Mouse (Mus musculus) heart, embryonic 13.5 days (tissue): ENCODE measurements around the gene Hist2h2ab. TPM values are rescaled to one million over a fixed set of nuclear protein-coding genes. Genes with fewer than 3 reads are reported as not detected.
A peak's percentile ranks its signal among the peaks of the same experiment; 100 is the strongest.
"Not testable (repeated sequence)": the region's sequence is repeated elsewhere in the genome, so short reads cannot be mapped to it uniquely, and the experiment has no call there.

ENCODE experiments used
- ATAC-seq: fragments of 200-750 bp; cut with Nextera tagmentation; 2 replicates; pipeline ENCODE4 v1.8.0; 2017; ENCODE audit warnings: moderate TSS enrichment; ENCODE audit not compliant: insufficient number of reproducible peaks, low FRiP score, low TSS enrichment; ENCODE audit errors: extremely low read depth
- H3K27ac ChIP-seq: fragments of 300-500 bp; sonication (generic); replicated peaks from 2 replicates; pipeline ENCODE4 v1.5.1; 2015; ENCODE audit warnings: moderate library complexity, mild to moderate bottlenecking, inconsistent platforms
- H3K27me3 ChIP-seq: fragments of 300-500 bp; sonication (generic); replicated peaks from 2 replicates; pipeline ENCODE4 v1.6.1; 2015; ENCODE audit warnings: mild to moderate bottlenecking, inconsistent platforms
- H3K36me3 ChIP-seq: fragments of 300-500 bp; sonication (generic); 2 replicates; pipeline ENCODE4 v1.6.1; 2015; ENCODE audit warnings: mild to moderate bottlenecking, inconsistent platforms
- H3K4me1 ChIP-seq: fragments of 300-500 bp; sonication (generic); 2 replicates; pipeline ENCODE4 v1.6.1; 2015; ENCODE audit warnings: inconsistent platforms
- H3K4me2 ChIP-seq: fragments of 300-500 bp; sonication (generic); 2 replicates; pipeline ENCODE4 v1.6.1; 2015; ENCODE audit warnings: inconsistent platforms, mild to moderate bottlenecking, moderate library complexity
- H3K4me3 ChIP-seq: fragments of 300-500 bp; sonication (generic); 2 replicates; pipeline ENCODE4 v1.5.1; 2015; ENCODE audit warnings: moderate library complexity, mild to moderate bottlenecking, inconsistent platforms
- H3K9ac ChIP-seq: fragments of 300-500 bp; sonication (generic); 2 replicates; pipeline ENCODE4 v1.6.1; 2015; ENCODE audit warnings: inconsistent platforms, mild to moderate bottlenecking, moderate library complexity
- H3K9me3 ChIP-seq: fragments of 300-500 bp; sonication (generic); 2 replicates; pipeline ENCODE4 v1.6.1; 2016; ENCODE audit warnings: inconsistent platforms
- WGBS: fragments of 180-500 bp; shearing (Covaris S2); methylation state at CpG from one replicate; pipeline ENCODE4 v1.1.7; 2015; ENCODE audit warnings: mixed read lengths; 5-methylcytosine and 5-hydroxymethylcytosine counted together
- polyA plus RNA-seq: library from polyadenylated mRNA; unstranded; fragments of >200 nt; fragmentation: Nextera tagmentation; extraction: Ambion mirVana; gene quantifications from 2 replicates; pipeline ENCODE4 v1.2.1, GENCODE M21; 2015

The Hist2h2ab gene
- polyA plus RNA-seq, 1 experiment from 2014 or later = not detected

- Histone ChIP-seq H3K9ac (peak within 1 kb of the TSS; percentile 79), H3K4me3 (peak within 1 kb of the TSS; percentile 46), H3K4me1 (peaks cover 42% of the 10 kb centered on the region), H3K4me2 (peak within 1 kb of the TSS; percentile 61), H3K27ac (peak within 1 kb of the TSS; percentile 84)
- 7% methylated on average over 20 of the region's 85 CpGs for WGBS
- H3K27me3 ChIP-seq, H3K9me3 ChIP-seq, H3K36me3 ChIP-seq: not testable (repeated sequence)
- peak; percentile 78 for ATAC-seq
These were observed 20.5 kb downstream of the Hist2h2ab start, which contains the start of gene Hist2h2aa2 for GRCm38 (mm10) chr3:96239949-96240798. Gene Hist2h2aa2, minus strand, starts transcription at chr3:96240276.

GRCm38 (mm10) chr3:96240799-96241197, 21.1 kb downstream of the Hist2h2ab start:
- peak overlapping the region; percentile 61 for H3K4me2 ChIP-seq
- WGBS = 81% methylated on average over 9 of the region's 9 CpGs

GRCm38 (mm10) chr3:96243921-96244572, 24.4 kb downstream of the Hist2h2ab start:
- H3K9ac ChIP-seq = peak overlapping the region; percentile 93
- H3K9me3 ChIP-seq = no peaks in the 10 kb centered on the region
- peak overlapping the region; percentile 79 for H3K4me2 ChIP-seq
- H3K27ac ChIP-seq = peak overlapping the region; percentile 99
- no peak for ATAC-seq
- no peaks in the 10 kb centered on the region for H3K36me3 ChIP-seq
- H3K4me3 ChIP-seq = peak overlapping the region; percentile 59
- peaks cover 41% of the 10 kb centered on the region for H3K4me1 ChIP-seq
- 72% methylated on average over 7 of the region's 7 CpGs for WGBS
- no peaks in the 10 kb centered on the region for H3K27me3 ChIP-seq

More at GRCm38 (mm10) chr3:96240799-96241197, 21.1 kb downstream of the Hist2h2ab start:
- Histone ChIP-seq H3K4me3 (peak overlapping the region; percentile 33), H3K9ac (peak overlapping the region; percentile 76), H3K27ac (peak overlapping the region; percentile 84), H3K9me3 (no peaks in the 10 kb centered on the region), H3K27me3 (no peaks in the 10 kb centered on the region), H3K4me1 (peaks cover 42% of the 10 kb centered on the region), H3K36me3 (no peaks in the 10 kb centered on the region)
- no peak for ATAC-seq

- peak within 1 kb of the TSS; percentile 99 for H3K27ac ChIP-seq
- WGBS = under 1% methylated on average over 41 of the region's 88 CpGs
- H3K4me1 ChIP-seq = peaks cover 51% of the 10 kb centered on the region
- peak within 1 kb of the TSS; percentile 93 for H3K9ac ChIP-seq
- H3K36me3 ChIP-seq, H3K27me3 ChIP-seq, H3K9me3 ChIP-seq: not testable (repeated sequence)
- ATAC-seq = peak; percentile 87
- peak within 1 kb of the TSS; percentile 79 for H3K4me2 ChIP-seq
- H3K4me3 ChIP-seq = peak within 1 kb of the TSS; percentile 59
These were observed 25.6 kb downstream of the Hist2h2ab start, which contains the start of gene Hist2h2aa1 for GRCm38 (mm10) chr3:96245003-96245886. Gene Hist2h2aa1, plus strand, starts transcription at chr3:96245497.

GRCm38 (mm10) chr3:96246018-96246417, 26.4 kb downstream of the Hist2h2ab start:
- H3K9me3 ChIP-seq, H3K27me3 ChIP-seq, H3K36me3 ChIP-seq, ATAC-seq: not testable (repeated sequence)
- WGBS = 0% methylated on average over 10 of the region's 21 CpGs
- peaks cover 48% of the 10 kb centered on the region for H3K4me1 ChIP-seq
- peak overlapping the region; percentile 87 for H3K27ac ChIP-seq
- peak overlapping the region; percentile 75 for H3K9ac ChIP-seq
- H3K4me3 ChIP-seq = peak overlapping the region; percentile 47
- H3K4me2 ChIP-seq = peak overlapping the region; percentile 57

- not testable (repeated sequence) for H3K36me3 ChIP-seq, H3K27me3 ChIP-seq, H3K9me3 ChIP-seq
- peak; percentile 82 for ATAC-seq
- Histone ChIP-seq H3K27ac (peak within 1 kb of the TSS; percentile 87), H3K4me1 (peaks cover 48% of the 10 kb centered on the region), H3K4me3 (peak within 1 kb of the TSS; percentile 56), H3K4me2 (peak within 1 kb of the TSS; percentile 72), H3K9ac (peak within 1 kb of the TSS; percentile 84)
- WGBS = 0% methylated on average over 7 of the region's 47 CpGs
These were observed 26.8 kb downstream of the Hist2h2ab start, which contains the start of gene Hist2h3c1 for GRCm38 (mm10) chr3:96246427-96246856. Gene Hist2h3c1, plus strand, starts transcription at chr3:96246685.

GRCm38 (mm10) chr3:96247356-96248140, 27.9 kb downstream of the Hist2h2ab start:
- Histone ChIP-seq H3K27ac (peak overlapping the region; percentile 73), H3K4me3 (peak overlapping the region; percentile 56), H3K9ac (peak overlapping the region; percentile 84), H3K4me1 (peaks cover 48% of the 10 kb centered on the region), H3K36me3 (no peaks in the 10 kb centered on the region), H3K27me3 (no peaks in the 10 kb centered on the region), H3K4me2 (peak overlapping the region; percentile 72), H3K9me3 (no peaks in the 10 kb centered on the region)
- ATAC-seq = no peak
- 5% methylated on average over 11 of the region's 11 CpGs for WGBS

- no peaks in the 10 kb centered on the region for H3K9me3 ChIP-seq
- no peaks in the 10 kb centered on the region for H3K27me3 ChIP-seq
- peak overlapping the region; percentile 72 for H3K4me2 ChIP-seq
- no peaks in the 10 kb centered on the region for H3K36me3 ChIP-seq
- WGBS = 45% methylated on average over 6 of the region's 6 CpGs
- H3K27ac ChIP-seq = 0 out of 2 replicates have a peak overlapping the region, but pooled peaks have one; percentile 73
- H3K4me3 ChIP-seq = peak overlapping the region; percentile 56
- ATAC-seq = no peak
- H3K4me1 ChIP-seq = peaks cover 44% of the 10 kb centered on the region
- H3K9ac ChIP-seq = peak overlapping the region; percentile 84
These were observed 28.7 kb downstream of the Hist2h2ab start for GRCm38 (mm10) chr3:96248141-96249033.

- 58% methylated on average over 4 of the region's 4 CpGs for WGBS
- Histone ChIP-seq H3K9ac (no peak overlapping the region; the same call in 1 of the 2 replicates), H3K9me3 (no peaks in the 10 kb centered on the region), H3K4me3 (peak overlapping the region; percentile 56; the same call in 1 of the 2 replicates), H3K4me2 (peak overlapping the region; percentile 72), H3K27me3 (no peaks in the 10 kb centered on the region), H3K27ac (no peak overlapping the region), H3K4me1 (peaks cover 38% of the 10 kb centered on the region), H3K36me3 (no peaks in the 10 kb centered on the region)
- no peak for ATAC-seq
These were observed 29.3 kb downstream of the Hist2h2ab start for GRCm38 (mm10) chr3:96249034-96249345.
